Comparison of ENCODE assay signal across 18 mouse cellular contexts in genomic region chr6:125663906-125664305, GRCm38 (mm10). TPM values are rescaled to one million over a fixed set of nuclear protein-coding genes. Genes with fewer than 3 reads are reported as not detected.
"Had no signal": no experiment of that assay in that cellular context is flagged by ENCODE, and none has a peak within 500 bp of the region (broad histone marks: within the 10 kb centered on the region; RNA-seq: fewer than 3 reads in every experiment).

No protein-coding gene starts in this region.

- DNase-seq: kidney, adult 18-20 months; kidney, postnatal 25 days; layer of hippocampus, postnatal 36 days; thymus, adult 2 months; thymus, postnatal 14 days; thymus, postnatal 4 days had no signal

- H3K27ac ChIP-seq: kidney, postnatal 0 days; left cerebral cortex, adult 2 months; limb, embryonic 12.5 days; limb, embryonic 15.5 days; liver, embryonic 15.5 days; midbrain, embryonic 10.5 days; midbrain, embryonic 13.5 days had no signal

- H3K9ac ChIP-seq: limb, embryonic 12.5 days; limb, embryonic 15.5 days; liver, embryonic 15.5 days; midbrain, embryonic 13.5 days had no signal

- H3K36me3 ChIP-seq: limb, embryonic 12.5 days; limb, embryonic 15.5 days; liver, embryonic 15.5 days; midbrain, embryonic 10.5 days; midbrain, embryonic 13.5 days had no signal

- H3K4me2 ChIP-seq: limb, embryonic 12.5 days; limb, embryonic 15.5 days; liver, embryonic 11.5 days; liver, embryonic 15.5 days; midbrain, embryonic 13.5 days had no signal

- ATAC-seq: intestine, embryonic 16.5 days; midbrain, embryonic 13.5 days; midbrain, embryonic 16.5 days had no signal

- H3K4me3 ChIP-seq: left cerebral cortex, adult 2 months; limb, embryonic 12.5 days; limb, embryonic 15.5 days; liver, embryonic 15.5 days; megakaryocyte, embryonic 14.5 days; midbrain, embryonic 10.5 days; midbrain, embryonic 13.5 days had no signal

- H3K27me3 ChIP-seq: limb, embryonic 15.5 days; liver, embryonic 15.5 days; megakaryocyte, embryonic 14.5 days; midbrain, embryonic 13.5 days had no signal

- H3K4me1 ChIP-seq: limb, embryonic 15.5 days; liver, embryonic 15.5 days; midbrain, embryonic 10.5 days; midbrain, embryonic 13.5 days had no signal

- H3K9me3 ChIP-seq: limb, embryonic 12.5 days; limb, embryonic 15.5 days; liver, embryonic 15.5 days; megakaryocyte, embryonic 14.5 days; midbrain, embryonic 10.5 days; midbrain, embryonic 13.5 days had no signal

RNA-seq across cellular contexts. Expression of gene Ano2, which starts 26.3 kb away (rescaled TPM):
- polyA plus RNA-seq: limb, embryonic 12.5 days; spleen, adult 2 months had no signal
